Mouse (Mus musculus) CH12.LX (cell line): ENCODE data around the gene S100a6.

ENCODE experiments used
- CTCF ChIP-seq, 2 experiments: IDR thresholded peaks in 1 of 2; conservative IDR thresholded peaks in 1 of 2; 2 replicates each; pipeline ENCODE4 v1.5.1; 2011 to 2012; ENCODE audit warnings: low read depth in 2 of 2, low read length in 2 of 2, improper control_type of control experiment in 1 of 2, inconsistent platforms in 1 of 2, mild to moderate bottlenecking in 1 of 2, moderate library complexity in 1 of 2
- E2F4 ChIP-seq: IDR thresholded peaks from 2 replicates; pipeline ENCODE4 v1.6.1; 2011; ENCODE audit warnings: low read depth, low read length, improper control_type of control experiment; ENCODE audit not compliant: insufficient replicate concordance
- EP300 ChIP-seq: IDR thresholded peaks from 2 replicates; pipeline ENCODE4 v1.6.1; 2011; ENCODE audit warnings: low read length, improper control_type of control experiment
- ETS1 ChIP-seq: conservative IDR thresholded peaks from 2 replicates; pipeline ENCODE4 v1.6.1; 2012; ENCODE audit warnings: low read depth, mild to moderate bottlenecking, inconsistent platforms, low read length, improper control_type of control experiment, moderate library complexity
- HCFC1 ChIP-seq: IDR thresholded peaks from 2 replicates; pipeline ENCODE4 v1.6.1; 2012; ENCODE audit warnings: low read depth, mild to moderate bottlenecking, inconsistent platforms, low read length, improper control_type of control experiment
- MAX ChIP-seq: IDR thresholded peaks from 2 replicates; pipeline ENCODE4 v1.6.1; 2011; ENCODE audit warnings: low read length, improper control_type of control experiment
- MEF2A ChIP-seq: IDR thresholded peaks from 2 replicates; pipeline ENCODE4 v1.6.1; 2014; ENCODE audit warnings: low read depth, mild to moderate bottlenecking, inconsistent platforms, low read length, improper control_type of control experiment, borderline replicate concordance
- MYC ChIP-seq: IDR thresholded peaks from 2 replicates; pipeline ENCODE4 v1.6.1; 2011; ENCODE audit warnings: low read depth, mild to moderate bottlenecking, improper control_type of control experiment, low read length
- POLR2A ChIP-seq: IDR thresholded peaks from 2 replicates; pipeline ENCODE4 v1.6.1; 2011; ENCODE audit warnings: low read depth, mild to moderate bottlenecking, improper control_type of control experiment, low read length
- SMC3 ChIP-seq: IDR thresholded peaks from 2 replicates; pipeline ENCODE4 v1.6.1; 2011; ENCODE audit warnings: low read depth, low read length, improper control_type of control experiment
- TBP ChIP-seq: conservative IDR thresholded peaks from 2 replicates; pipeline ENCODE4 v1.6.1; 2011; ENCODE audit warnings: low read depth, low read length, improper control_type of control experiment
- TCF12 ChIP-seq: IDR thresholded peaks from 2 replicates; pipeline ENCODE4 v1.6.1; 2014; ENCODE audit warnings: low read depth, mild to moderate bottlenecking, inconsistent platforms, low read length, improper control_type of control experiment
- ZC3H11A ChIP-seq: IDR thresholded peaks from 2 replicates; pipeline ENCODE4 v1.6.1; 2012; ENCODE audit warnings: low read depth, mild to moderate bottlenecking, inconsistent platforms, low read length, improper control_type of control experiment

GRCm38 (mm10) chr3:90576351-90577001 is 36.2 kb upstream of the S100a6 start:
- TF ChIP-seq CTCF (conservative IDR thresholded peaks at IDR 0.05 in 1 of 2, IDR thresholded peaks at IDR 0.05 in 1 of 2; ENCODE audit: low read depth in 2 of 2, low read length in 2 of 2) (no peak), EP300 (no peak), ETS1 (no peak), MYC (no peak), TBP (no peak), MEF2A (no peak), POLR2A (no peak), HCFC1 (no peak), E2F4 (no peak), MAX (no peak), TCF12 (no peak), ZC3H11A (no peak), SMC3 (no peak)
